In the genomic region with DNA sequence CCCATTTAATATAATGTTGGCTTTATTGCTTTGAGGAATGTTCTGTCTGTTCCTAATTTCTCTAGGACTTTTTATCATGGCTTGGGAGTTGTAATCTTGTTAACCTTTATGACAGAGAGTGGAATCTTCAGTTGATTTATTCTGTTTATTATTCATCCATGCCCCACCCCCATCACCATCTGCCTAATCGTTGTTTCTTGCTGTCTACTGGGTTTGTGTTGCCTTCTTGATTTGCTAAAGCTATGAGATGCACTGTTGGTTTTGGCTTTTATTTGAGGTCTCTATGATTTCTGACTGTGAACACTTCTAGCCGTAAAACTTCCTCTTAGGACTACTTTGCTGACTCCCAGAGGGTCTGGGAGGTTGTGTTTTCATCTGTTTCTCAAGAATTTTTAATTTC, we compare ENCODE assay signal across 21 mouse cellular contexts.
"Had no signal": no experiment of that assay in that cellular context is flagged by ENCODE, and none has a peak within 500 bp of the region (broad histone marks: within the 10 kb centered on the region; RNA-seq: fewer than 3 reads in every experiment).

No protein-coding gene starts in this region.

- H3K4me2 ChIP-seq: intestine, embryonic 15.5 days; limb, embryonic 13.5 days; liver, embryonic 12.5 days; liver, embryonic 15.5 days; midbrain, embryonic 12.5 days; midbrain, embryonic 15.5 days; neural tube, embryonic 12.5 days; neural tube, embryonic 15.5 days had no signal

- ATAC-seq: intestine, embryonic 15.5 days; liver, embryonic 12.5 days; midbrain, embryonic 15.5 days had no signal

- DNase-seq: layer of hippocampus, adult 9-11 months; liver; lung, adult 2 months; lung, postnatal 14 days; lung, postnatal 4 days; right cerebral cortex, adult 18-20 months; right cerebral cortex, postnatal 14 days; right cerebral cortex, postnatal 4 days; thymus, adult 2 months; thymus, postnatal 14 days; thymus, postnatal 4 days had no signal

- H3K27ac ChIP-seq: intestine, embryonic 15.5 days; limb, embryonic 10.5 days; limb, embryonic 13.5 days; liver, embryonic 12.5 days; liver, embryonic 15.5 days; midbrain, embryonic 12.5 days; midbrain, embryonic 15.5 days; neural tube, embryonic 12.5 days; neural tube, embryonic 15.5 days; stomach, postnatal 0 days had no signal

- H3K4me3 ChIP-seq: intestine, embryonic 15.5 days; limb, embryonic 10.5 days; limb, embryonic 13.5 days; liver, embryonic 12.5 days; liver, embryonic 15.5 days; midbrain, embryonic 12.5 days; midbrain, embryonic 15.5 days; neural tube, embryonic 12.5 days; neural tube, embryonic 15.5 days had no signal

- H3K36me3 ChIP-seq: intestine, embryonic 15.5 days; limb, embryonic 10.5 days; limb, embryonic 13.5 days; liver, embryonic 12.5 days; liver, embryonic 15.5 days; midbrain, embryonic 12.5 days; midbrain, embryonic 15.5 days; neural tube, embryonic 12.5 days; neural tube, embryonic 15.5 days had no signal

- H3K9me3 ChIP-seq: intestine, embryonic 15.5 days; limb, embryonic 10.5 days; limb, embryonic 13.5 days; liver, embryonic 12.5 days; liver, embryonic 15.5 days; midbrain, embryonic 12.5 days; midbrain, embryonic 15.5 days; neural tube, embryonic 12.5 days; neural tube, embryonic 15.5 days had no signal

- H3K4me1 ChIP-seq: intestine, embryonic 15.5 days; limb, embryonic 10.5 days; limb, embryonic 13.5 days; liver, embryonic 12.5 days; liver, embryonic 15.5 days; midbrain, embryonic 12.5 days; midbrain, embryonic 15.5 days; neural tube, embryonic 12.5 days; neural tube, embryonic 15.5 days had no signal

- H3K27me3 ChIP-seq: intestine, embryonic 15.5 days; limb, embryonic 13.5 days; liver, embryonic 12.5 days; liver, embryonic 15.5 days; midbrain, embryonic 12.5 days; midbrain, embryonic 15.5 days; neural tube, embryonic 12.5 days; neural tube, embryonic 15.5 days had no signal

- H3K9ac ChIP-seq: intestine, embryonic 15.5 days; limb, embryonic 13.5 days; liver, embryonic 12.5 days; liver, embryonic 15.5 days; midbrain, embryonic 12.5 days; midbrain, embryonic 15.5 days; neural tube, embryonic 12.5 days; neural tube, embryonic 15.5 days had no signal
